Mouse (Mus musculus) CD4-positive, CD25-positive, alpha-beta regulatory T cell, adult 2 months (primary cell): Measurements from ENCODE around the gene Hmcn2.

ENCODE experiments used
- DNase-seq: peaks from one replicate; pipeline ENCODE4 v3.0.0-alpha.2; 2012; ENCODE audit warnings: low read depth, low spot score

Hmcn2 gene

GRCm38 (mm10) chr2:31382952-31383351 is 68.7 kb downstream of the Hmcn2 start:
- DNase-seq: peak; percentile 74

DNA sequence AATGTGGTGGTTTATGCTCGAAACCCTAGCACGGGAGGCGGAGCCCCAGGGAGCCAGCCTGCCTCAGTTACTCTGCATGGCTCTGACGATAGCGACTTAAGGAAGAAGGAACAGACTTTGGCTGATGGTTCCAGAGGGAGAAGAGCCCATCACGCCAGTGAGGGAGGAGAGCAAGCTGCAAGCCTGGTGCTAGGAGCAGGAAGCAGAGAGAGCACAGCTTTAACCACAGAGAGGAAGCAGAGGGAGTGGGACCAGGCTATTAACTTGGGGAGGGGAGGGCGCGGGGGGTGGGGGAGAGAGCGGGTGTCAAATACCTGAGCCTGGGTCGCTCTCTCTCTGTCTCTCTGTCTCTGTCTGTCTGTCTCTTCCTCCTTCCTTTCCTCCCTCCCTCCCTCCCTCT is 102.8 kb downstream of the Hmcn2 start:
- no peak for DNase-seq

GRCm38 (mm10) chr2:31418021-31418420 is 103.8 kb downstream of the Hmcn2 start:
- no peak for DNase-seq

DNA sequence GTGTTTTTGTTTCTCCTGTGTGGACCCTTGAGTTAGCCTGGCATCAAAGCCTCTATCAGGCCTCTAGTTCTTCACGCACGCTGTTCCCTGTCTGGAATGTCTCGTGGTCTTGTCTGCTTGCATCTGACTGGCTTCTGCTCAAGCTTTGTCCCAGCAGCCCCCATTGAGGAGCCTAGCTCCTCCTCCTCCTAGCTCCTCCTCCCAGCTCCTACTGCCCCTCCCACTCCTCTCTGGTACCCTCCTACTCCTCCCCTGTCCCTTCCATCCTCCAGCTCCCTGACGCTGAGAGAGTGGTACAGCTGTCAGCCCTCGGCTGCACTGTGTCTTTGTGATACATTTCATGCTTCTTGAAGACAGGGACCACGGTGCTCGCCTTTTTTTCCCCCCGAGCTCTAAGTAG is 104.4 kb downstream of the Hmcn2 start:
- no peak for DNase-seq

DNA sequence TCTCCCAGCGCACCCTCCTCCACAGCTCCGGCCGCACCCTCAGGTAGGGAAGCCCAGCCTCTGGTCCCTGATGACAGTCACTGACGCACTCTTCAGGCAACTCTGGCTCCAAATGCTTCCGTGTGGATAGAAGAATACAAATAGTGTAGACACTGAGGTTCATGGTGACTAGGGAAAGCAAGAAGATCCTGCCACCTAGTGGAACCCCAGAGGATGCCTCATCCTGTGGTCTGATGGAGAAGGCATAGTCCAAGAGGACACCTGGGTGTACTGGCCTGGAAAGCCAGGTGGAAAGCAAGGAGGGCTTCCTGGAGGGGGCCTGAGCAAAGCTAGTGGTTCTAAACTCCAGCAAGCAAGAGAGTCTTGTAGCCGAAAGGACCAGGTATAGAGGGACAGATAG is 106.7 kb downstream of the Hmcn2 start:
- DNase-seq: no peak

GRCm38 (mm10) chr2:31422576-31422975 is 108.4 kb downstream of the Hmcn2 start:
- no peak for DNase-seq

DNA sequence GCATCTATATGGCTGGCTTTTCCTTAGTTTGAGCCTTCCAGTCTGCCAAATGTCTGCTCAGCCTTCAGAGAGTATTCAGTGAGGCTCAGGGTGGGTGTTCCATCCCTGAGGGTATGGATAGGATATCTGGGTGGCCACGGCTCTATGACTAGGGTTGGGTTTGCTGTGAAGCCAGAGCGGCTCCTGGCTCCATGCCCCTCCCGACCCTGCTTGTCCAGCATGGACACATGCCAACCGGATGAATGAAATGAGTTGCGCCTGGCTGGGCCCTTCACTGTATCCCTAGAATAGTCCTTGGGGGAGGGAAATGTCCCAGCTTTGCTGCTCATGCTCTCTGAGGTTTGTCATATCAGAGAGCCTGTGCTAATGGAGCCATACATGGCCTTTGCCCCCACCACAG is 117.3 kb downstream of the Hmcn2 start:
- DNase-seq: no peak

DNA sequence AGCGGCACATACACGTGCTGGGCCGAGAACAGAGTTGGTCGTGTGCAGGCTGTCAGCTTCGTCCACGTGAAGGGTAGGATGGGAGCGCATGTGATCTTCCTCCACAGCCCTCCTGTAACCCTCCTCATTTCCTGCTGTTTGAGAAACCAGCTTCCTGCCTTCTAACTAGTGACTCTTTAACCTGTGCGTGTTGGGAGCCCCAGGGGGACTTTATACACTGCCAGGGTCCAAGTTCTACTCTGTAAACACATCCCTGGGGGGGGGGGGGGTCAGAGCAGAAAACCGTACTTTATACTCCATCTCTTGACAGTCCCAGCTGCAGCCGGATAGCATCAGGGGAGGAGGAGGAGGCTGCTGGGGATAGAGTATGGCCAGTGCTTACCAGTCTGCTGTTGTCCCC is 120.5 kb downstream of the Hmcn2 start:
- DNase-seq: no peak

DNA sequence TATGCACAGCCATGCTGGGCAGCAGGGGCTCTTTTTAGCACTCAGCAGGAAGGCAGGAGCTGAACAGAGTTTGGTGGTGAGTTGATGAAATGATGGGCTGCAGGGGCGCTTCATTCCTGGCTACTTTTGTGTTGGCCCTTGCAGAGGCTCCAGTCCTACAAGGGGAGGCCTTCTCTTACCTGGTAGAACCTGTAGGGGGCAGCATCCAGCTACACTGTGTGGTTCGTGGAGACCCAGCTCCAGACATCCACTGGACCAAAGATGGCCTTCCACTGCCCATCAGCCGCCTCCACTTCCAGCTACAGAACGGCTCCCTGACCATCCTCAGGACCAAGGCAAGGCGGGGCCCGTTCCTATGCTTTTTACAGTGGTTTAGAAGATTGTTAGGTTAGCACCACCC is 121.4 kb downstream of the Hmcn2 start:
- DNase-seq: peak; percentile 83

DNA sequence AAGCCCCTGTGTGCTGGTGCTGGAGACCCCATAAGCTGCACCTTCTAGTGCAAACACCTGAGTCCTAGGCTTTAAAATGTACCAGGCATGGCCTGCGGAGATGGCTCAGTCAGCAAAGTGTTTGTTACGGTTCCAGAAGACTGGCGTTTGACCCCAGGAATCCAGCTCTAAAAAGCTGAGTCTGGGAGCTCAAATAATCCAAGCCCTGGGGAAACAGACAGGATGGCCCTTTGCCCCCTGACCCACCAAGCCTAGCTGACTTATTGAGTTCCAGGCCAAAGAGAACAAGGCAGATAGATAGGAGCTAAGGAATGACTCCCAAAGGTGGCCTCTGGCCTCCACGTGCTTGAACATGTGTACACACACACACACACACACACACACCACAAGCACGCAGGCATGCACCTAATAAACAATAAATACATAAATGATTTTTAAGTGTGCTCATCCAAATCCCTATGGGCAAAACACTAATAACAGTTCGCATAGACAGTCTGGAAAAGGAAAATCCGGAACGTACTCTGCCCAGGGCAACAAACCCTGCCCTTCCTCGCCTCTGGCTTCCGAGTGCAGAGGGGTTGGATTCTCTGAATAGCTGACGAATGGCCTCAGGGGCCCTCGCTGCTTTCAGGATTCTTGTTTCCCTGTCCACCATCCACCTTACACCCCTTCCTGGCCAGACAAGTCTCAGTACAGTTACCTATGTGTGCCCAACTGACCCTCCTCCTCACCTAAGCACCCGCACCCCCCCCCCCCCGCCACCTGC is 123.4 kb downstream of the Hmcn2 start:
- DNase-seq: no peak

DNA sequence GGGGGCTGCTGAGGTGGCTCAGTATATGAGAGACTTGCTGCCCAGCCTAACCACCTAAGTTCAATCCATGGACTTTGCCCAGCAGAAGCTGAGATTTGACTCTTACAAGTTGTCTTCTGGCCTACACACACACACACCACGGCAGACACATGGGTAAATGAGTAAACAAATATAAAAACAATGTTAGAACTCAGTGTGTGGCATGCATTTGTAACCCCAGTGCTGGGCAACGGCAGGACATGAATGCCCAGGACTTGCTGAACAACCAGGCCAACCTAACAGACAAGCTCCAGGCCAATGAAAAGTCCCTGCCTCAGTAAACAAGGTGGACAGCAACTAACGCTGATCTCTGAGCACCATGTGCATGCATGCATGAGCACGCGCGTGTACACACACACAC is 125.4 kb downstream of the Hmcn2 start:
- DNase-seq: no peak

DNA sequence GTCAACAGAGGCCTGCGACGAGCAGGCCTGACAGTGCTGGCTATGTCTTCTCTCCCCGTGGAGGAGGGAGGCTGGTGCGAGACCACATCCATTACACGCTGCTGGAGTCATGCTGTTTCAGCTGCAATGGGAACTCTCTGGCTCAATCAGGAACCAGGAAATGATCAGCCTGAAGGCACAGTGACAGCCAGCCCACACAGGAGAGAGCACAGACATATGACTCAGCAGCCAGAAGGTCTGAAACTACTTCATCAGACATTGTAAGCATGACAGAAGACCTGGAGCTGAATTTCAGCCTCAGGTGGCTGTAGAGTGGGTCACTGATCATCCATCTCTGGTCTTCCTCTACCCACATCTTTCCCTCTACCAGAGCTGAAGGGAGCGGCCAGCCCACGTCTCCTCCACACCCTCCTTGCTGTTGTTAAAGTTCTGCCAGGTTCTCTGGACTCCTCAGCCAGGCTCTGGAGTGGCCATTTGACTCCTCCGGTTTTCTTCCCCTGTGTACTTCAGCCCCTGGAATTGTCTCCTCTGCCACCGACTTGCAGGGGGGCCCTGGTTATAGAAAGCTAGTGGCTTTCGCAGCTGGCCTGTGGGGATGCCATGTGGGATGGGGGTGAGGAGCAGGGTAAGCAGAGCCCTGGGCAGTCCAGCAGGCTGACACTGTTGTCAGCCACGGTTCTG is 128.4 kb downstream of the Hmcn2 start:
- DNase-seq: no peak

- peak; percentile 45 for DNase-seq
Measured at GRCm38 (mm10) chr2:31446036-31446435, 131.8 kb downstream of the Hmcn2 start.

DNA sequence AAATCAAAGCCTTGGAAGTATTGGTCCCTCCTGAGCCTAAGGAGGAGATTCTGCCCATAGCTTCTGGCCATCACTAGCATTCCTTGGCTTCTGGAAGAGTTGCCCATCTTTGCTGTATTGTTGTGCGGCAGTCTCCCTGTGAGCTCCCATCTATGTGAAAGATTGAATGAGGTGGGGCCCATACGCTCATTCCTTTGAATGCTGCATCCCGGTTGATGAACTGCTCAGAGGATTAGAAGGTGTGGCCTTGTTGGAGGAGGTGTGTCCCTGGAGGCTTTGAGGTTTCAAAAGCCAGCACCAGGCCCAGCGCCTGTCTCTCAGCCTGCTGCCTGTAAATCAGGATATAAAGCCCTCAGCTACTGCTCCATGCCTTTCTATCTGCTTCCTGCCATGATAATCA is 132.2 kb downstream of the Hmcn2 start:
- no peak for DNase-seq

GRCm38 (mm10) chr2:31447536-31447935 is 133.3 kb downstream of the Hmcn2 start:
- DNase-seq: no peak

DNA sequence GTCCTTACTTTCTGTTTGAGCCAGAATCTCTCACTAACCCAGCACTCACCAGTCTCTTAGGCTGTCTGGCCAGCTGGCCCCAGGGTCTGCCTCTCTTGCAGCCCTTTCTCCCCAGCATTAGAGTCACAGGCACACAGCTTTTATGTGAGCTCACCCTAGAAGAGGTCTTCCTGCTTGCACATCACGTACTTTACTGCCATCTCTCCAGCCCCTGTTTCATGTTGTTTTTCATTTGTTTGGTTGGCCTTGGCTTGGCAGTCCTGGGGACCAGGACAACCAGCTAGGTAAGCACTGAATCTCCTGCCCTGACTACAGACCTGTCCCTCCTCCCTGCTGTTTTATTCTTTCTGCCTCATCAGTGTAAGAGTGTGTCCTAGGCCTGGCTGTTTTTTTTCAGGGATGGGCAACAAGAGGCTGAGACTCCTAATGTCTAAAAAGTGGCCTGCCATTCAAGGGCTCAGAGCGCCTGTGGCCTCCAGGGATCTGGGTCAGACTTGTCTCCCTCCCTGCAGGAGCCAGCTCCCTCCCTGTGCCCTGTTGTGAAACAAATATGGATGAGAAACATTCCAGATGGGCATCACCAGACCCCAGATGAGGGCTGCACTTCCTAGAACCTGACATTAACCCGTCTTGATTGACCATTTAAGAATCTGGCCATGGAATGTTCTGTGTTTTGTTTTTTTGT is 134.7 kb downstream of the Hmcn2 start:
- DNase-seq: no peak

DNA sequence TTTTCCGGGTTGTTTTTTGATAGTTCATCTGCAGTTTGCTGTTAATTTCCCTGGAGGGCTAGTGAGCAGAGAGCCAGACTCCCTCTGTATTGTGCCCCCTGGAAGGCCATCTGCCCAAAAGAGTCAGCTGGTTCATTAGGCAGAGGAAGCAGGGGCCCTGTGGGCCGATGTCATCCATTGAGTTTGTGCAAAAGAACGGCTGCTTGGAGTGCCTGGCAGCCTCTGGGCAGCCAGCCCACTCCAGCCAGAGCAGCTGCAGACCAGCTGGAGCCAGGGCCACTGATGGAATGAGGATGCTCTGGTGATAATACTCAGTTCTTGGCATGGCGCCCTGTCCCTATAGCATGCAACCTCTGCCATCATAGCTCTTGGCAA is 135.2 kb downstream of the Hmcn2 start:
- DNase-seq: no peak

GRCm38 (mm10) chr2:31449902-31450301 is 135.7 kb downstream of the Hmcn2 start:
- no peak for DNase-seq

DNA sequence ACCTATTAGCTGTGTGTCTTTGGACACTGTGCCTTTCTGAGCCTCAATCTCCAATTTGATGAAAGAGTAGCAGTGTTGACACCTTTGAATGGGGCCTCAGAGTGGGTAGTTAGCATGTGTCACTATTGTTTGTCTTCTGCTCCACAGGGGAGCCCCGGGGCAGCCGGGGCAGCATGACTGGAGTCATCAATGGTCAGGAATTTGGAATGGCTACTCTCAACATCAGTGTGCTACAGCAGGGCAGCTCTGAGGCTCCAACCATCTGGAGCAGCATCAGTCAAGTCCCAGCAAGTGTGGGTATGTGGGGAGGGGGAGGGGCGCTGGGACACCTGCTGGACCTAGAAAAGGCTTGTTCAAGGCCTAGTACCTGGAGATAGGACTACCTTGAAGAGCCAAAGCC is 136.4 kb downstream of the Hmcn2 start:
- DNase-seq: no peak

- peak; percentile 62 for DNase-seq
Measured at GRCm38 (mm10) chr2:31451530-31451929, 137.3 kb downstream of the Hmcn2 start.

DNA sequence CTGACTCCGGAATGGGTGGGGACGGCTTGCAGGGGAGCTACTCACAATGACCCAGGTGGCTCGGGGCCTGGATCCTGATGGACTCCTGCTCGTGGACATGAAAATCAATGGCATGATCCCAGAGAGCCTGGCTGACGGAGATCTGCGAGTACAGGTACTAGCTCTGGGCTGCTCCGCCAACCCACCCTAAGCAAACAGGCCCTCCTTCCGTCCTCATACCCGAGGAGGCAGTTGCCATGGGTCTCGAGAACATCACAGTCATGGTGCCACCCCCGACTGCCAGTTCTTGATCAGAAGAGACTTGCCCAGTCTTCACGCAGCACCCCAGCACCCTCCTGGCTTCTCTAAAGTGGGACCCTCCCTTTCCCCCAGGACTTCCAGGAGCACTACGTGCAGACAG is 138.8 kb downstream of the Hmcn2 start:
- DNase-seq: no peak

DNA sequence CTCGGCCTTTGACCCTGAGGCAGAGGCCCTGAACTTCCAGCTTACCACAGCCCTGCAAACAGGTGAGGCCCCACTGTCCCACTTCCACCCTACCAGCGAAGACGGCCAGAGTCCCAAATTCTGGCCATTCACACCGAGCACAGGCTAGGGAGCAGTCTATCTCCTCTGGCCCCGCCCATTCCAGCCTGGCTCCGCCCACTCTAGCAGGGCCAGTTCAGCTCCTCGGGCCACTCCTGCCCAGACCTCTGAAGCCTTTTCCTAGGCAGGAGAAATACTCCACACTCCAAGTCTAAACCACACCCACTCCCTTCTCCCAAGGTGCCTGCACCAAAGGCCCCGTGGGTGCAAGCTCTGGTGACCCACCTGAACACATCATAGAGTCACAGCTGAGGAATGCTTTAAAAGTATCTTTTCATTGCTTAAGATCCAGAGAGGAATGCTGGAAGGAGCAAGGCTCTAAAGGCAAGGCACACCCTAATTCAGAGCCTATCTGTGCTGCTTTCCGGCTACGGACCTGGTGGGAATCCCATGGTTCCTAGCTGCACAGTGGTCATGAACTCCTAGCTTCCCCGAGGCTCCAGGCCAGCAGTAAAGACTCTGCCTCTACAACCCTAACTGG is 139.5 kb downstream of the Hmcn2 start:
- DNase-seq: no peak
